Mouse (Mus musculus): ENCODE results near the gene Slc16a14. TPM values are rescaled to one million over a fixed set of nuclear protein-coding genes. Genes with fewer than 3 reads are reported as not detected.

Slc16a14 gene
- total and polyA plus RNA-seq, 2 experiments from 2014 or later = 16.2 to 20.3 TPM

DNA sequence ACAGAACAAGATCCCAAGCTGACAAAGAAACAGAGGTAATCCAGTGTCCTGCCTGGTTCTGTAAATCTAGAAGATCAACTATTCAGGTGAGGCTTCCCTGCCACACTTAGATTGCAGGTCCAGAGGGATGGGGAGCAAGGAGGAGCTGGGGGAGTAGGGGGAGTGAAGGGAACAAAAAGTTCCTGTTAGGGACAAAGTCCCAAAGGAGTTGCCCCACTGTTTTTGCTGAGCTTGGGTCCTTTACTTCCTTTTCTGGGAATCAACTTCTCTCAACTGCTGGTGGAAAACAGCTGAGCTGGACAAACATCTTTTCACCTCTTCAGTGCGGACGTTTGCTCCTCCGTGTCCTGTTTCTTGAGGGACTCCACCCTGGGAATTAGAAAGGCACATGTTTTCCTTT is 11.0 kb upstream of the Slc16a14 start:
- Histone ChIP-seq H3K9me3 (ENCODE audit: low read length) (no peaks in the 10 kb centered on the region; the same call in 1 of the 2 replicates), H3K36me3 (ENCODE audit: insufficient read depth, low read length) (no peaks in the 10 kb centered on the region), H3K4me2 (ENCODE audit: low read depth, low read length) (no peak overlapping the region), H3K27ac (no peak overlapping the region), H3K27me3 (ENCODE audit: insufficient read depth, low read length) (no peaks in the 10 kb centered on the region), H3K4me1 (ENCODE audit: insufficient read depth, low read length) (no peaks in the 10 kb centered on the region), H3K4me3 (ENCODE audit: low read length) (no peak overlapping the region), H3K9ac (replicated peaks; ENCODE audit: low read length) (no peak overlapping the region)
- DNase-seq (ENCODE audit: low spot score) (no peak), ATAC-seq (no peak)
- TF ChIP-seq CTCF (IDR thresholded peaks at IDR 0.05; ENCODE audit: low read depth) = no peak
- WGBS = 76% methylated on average over 3 of the region's 3 CpGs

DNA sequence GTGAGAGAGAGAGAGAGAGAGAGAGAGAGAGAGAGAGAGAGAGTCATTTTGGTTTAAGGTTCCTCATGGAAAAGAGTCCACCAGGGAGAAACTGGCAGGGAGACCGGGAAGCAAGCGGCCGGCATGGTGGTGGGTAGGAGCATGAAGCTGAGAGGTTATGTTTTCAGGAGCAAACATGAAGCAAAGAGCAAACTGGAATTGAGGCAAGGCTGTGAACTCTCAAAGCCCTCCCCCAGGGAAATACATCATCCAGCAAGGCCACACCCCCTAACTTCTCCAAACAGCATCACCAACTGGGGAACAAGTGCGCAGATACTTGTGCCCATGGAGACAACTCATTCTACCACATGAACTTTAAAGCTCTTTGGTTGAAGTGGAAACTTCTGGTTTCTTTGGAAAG is 8.6 kb upstream of the Slc16a14 start:
- no peak for DNase-seq (ENCODE audit: low spot score)
- Histone ChIP-seq H3K36me3 (ENCODE audit: insufficient read depth, low read length) (no peaks in the 10 kb centered on the region), H3K9me3 (ENCODE audit: low read length) (no peaks in the 10 kb centered on the region; the same call in 1 of the 2 replicates), H3K4me2 (ENCODE audit: low read depth, low read length) (no peak overlapping the region), H3K27me3 (ENCODE audit: insufficient read depth, low read length) (no peaks in the 10 kb centered on the region), H3K27ac (no peak overlapping the region), H3K4me1 (ENCODE audit: insufficient read depth, low read length) (no peaks in the 10 kb centered on the region), H3K9ac (replicated peaks; ENCODE audit: low read length) (no peak overlapping the region), H3K4me3 (ENCODE audit: low read length) (no peak overlapping the region)
- ATAC-seq = no peak
- no peak for TF ChIP-seq CTCF (IDR thresholded peaks at IDR 0.05; ENCODE audit: low read depth)
- WGBS = 88% methylated on average over 4 of the region's 4 CpGs

DNA sequence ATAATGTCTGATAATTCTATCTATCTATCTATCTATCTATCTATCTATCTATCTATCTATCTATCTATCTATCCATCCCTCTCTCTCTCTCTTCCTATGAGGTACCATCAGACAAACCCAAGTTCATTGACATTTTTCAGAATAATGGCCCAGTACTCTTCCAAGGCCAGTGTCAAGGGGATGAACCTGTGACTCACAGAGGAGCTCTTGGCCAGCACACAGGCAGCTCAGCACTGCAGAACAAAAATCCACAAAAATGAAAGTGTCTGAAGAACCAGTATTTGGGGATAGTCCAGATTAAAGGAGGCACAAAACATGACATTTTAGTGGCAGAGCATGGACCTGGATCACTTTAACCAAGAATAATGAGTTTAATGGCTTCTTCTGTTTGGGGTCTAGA is 7.7 kb upstream of the Slc16a14 start:
- DNase-seq (ENCODE audit: low spot score) (no peak), ATAC-seq (no peak)
- no peaks in the 10 kb centered on the region for H3K27me3 ChIP-seq (ENCODE audit: insufficient read depth, low read length)
- TF ChIP-seq CTCF (IDR thresholded peaks at IDR 0.05; ENCODE audit: low read depth) = no peak
- H3K27ac ChIP-seq = no peak overlapping the region
- H3K4me3 ChIP-seq (ENCODE audit: low read length) = no peak overlapping the region
- no peaks in the 10 kb centered on the region; the same call in 1 of the 2 replicates for H3K9me3 ChIP-seq (ENCODE audit: low read length)
- H3K36me3 ChIP-seq (ENCODE audit: insufficient read depth, low read length) = no peaks in the 10 kb centered on the region
- H3K4me2 ChIP-seq (ENCODE audit: low read depth, low read length) = no peak overlapping the region
- H3K4me1 ChIP-seq (ENCODE audit: insufficient read depth, low read length) = no peaks in the 10 kb centered on the region
- H3K9ac ChIP-seq (replicated peaks; ENCODE audit: low read length) = no peak overlapping the region

DNA sequence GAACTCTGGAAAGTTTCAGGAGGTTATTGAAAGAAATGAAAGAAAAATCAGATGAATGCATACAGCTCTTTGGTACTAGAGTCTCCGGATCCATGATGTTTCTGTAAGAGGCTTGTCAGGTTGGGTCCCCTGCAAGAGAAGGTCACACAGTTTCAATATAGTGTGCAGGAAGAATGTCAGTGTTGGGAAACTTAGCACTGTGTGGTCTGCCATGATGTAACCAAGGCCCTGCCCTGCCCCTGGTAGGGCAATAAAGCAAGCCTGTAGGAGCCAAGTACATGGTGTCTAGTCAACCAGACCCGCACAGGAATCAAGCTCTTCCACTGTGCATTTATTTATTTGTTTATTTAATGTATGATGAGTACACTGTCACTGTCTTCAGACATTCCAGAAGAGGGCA is 5.4 kb upstream of the Slc16a14 start:
- Histone ChIP-seq H3K27ac (no peak overlapping the region), H3K27me3 (ENCODE audit: insufficient read depth, low read length) (no peaks in the 10 kb centered on the region), H3K4me2 (ENCODE audit: low read depth, low read length) (no peak overlapping the region), H3K9ac (replicated peaks; ENCODE audit: low read length) (no peak overlapping the region), H3K36me3 (ENCODE audit: insufficient read depth, low read length) (no peaks in the 10 kb centered on the region), H3K4me3 (ENCODE audit: low read length) (no peak overlapping the region), H3K4me1 (ENCODE audit: insufficient read depth, low read length) (no peaks in the 10 kb centered on the region), H3K9me3 (ENCODE audit: low read length) (no peaks in the 10 kb centered on the region; the same call in 1 of the 2 replicates)
- 90% methylated on average over 2 of the region's 2 CpGs for WGBS
- no peak for ATAC-seq
- no peak for TF ChIP-seq CTCF (IDR thresholded peaks at IDR 0.05; ENCODE audit: low read depth)
- no peak for DNase-seq (ENCODE audit: low spot score)

DNA sequence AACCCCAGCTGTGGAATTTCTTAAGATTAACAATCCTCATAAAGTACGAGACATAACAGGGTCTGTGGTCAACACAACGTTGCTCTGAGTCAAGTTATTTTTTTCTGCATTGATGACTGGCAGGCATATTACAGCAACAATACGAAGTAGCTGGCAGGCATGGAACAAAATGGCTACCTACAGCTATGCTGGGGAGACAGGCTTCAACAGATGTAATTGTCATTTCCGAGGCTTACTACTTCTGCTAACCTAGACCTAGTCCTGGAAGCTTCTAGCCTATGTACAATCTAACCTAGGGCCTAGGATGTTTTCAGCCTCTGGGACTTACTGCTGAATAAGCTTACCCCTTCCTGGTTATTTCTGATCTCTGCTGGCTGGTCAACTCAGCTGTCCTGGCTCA is 4.5 kb upstream of the Slc16a14 start:
- Histone ChIP-seq H3K9ac (replicated peaks; ENCODE audit: low read length) (no peak overlapping the region), H3K9me3 (ENCODE audit: low read length) (no peaks in the 10 kb centered on the region; the same call in 1 of the 2 replicates), H3K27ac (no peak overlapping the region), H3K27me3 (ENCODE audit: insufficient read depth, low read length) (no peaks in the 10 kb centered on the region), H3K36me3 (ENCODE audit: insufficient read depth, low read length) (no peaks in the 10 kb centered on the region), H3K4me2 (ENCODE audit: low read depth, low read length) (no peak overlapping the region), H3K4me1 (ENCODE audit: insufficient read depth, low read length) (no peaks in the 10 kb centered on the region), H3K4me3 (ENCODE audit: low read length) (no peak overlapping the region)
- 85% methylated on average over 4 of the region's 4 CpGs for WGBS
- DNase-seq (ENCODE audit: low spot score) = no peak
- ATAC-seq = no peak
- no peak for TF ChIP-seq CTCF (IDR thresholded peaks at IDR 0.05; ENCODE audit: low read depth)

DNA sequence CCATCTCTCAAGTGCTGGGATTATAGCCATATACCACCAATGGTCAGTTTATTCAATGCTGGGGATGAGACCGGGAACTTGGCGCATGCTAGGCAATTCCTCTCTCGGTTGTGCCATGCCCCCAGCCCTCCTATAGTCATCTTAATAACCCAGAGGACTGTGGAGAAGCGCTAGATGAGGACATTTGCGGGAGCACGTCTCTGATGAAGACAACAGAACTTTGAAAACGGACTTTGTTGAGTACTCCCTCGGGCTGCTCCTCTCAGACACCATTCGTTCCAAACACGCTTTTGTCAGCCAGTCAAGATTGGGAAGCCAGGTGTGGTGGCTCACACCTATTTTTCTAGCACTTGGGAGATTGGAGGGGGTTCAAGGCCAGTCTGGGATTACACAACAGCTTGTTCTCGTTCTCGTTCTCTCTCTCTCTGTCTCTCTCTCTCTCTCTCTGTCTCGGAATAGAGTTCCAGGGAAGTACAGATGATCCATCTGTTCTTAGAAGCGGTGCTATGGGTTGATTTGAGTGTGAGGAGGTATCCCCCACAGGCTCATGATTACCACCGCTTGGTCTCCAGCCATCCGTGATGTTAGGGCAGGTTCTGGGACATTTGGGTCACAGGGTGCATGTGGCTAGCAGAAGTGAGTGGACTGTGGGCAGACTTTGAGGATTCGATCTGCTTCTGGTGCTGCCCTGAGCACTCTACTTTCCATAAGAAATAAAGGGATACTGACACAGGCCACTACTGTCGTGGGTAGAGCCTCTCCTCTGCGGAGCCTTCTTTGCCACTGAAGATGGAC is 2.0 kb upstream of the Slc16a14 start:
- Histone ChIP-seq H3K27me3 (ENCODE audit: insufficient read depth, low read length) (no peaks in the 10 kb centered on the region), H3K9ac (replicated peaks; ENCODE audit: low read length) (no peak overlapping the region), H3K9me3 (ENCODE audit: low read length) (no peaks in the 10 kb centered on the region), H3K4me1 (ENCODE audit: insufficient read depth, low read length) (no peaks in the 10 kb centered on the region), H3K4me3 (ENCODE audit: low read length) (no peak overlapping the region), H3K27ac (no peak overlapping the region), H3K36me3 (ENCODE audit: insufficient read depth, low read length) (no peaks in the 10 kb centered on the region), H3K4me2 (ENCODE audit: low read depth, low read length) (no peak overlapping the region)
- ATAC-seq = no peak
- no peak for DNase-seq (ENCODE audit: low spot score)
- TF ChIP-seq CTCF (IDR thresholded peaks at IDR 0.05; ENCODE audit: low read depth) = no peak
- WGBS = 89% methylated on average over 19 of the region's 19 CpGs

DNA sequence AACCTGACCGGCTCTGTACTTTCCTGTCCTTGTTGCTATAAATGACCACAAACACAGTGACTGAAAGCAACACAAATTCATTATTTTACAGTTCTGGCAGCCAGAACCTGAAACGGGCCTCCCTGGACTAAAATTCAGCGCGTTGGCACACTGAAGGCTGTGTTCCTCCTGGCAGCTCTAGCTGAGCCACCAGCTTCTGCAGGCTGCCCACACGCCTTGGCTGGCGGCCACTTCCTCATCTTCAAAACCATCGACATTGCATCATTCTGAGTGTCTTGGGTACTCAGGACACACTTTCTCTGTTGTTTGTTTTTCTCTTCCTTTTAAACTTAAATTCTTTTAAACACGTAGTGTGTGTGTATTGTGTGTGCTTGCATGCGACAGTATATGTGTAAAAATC is 734 bp upstream of the Slc16a14 start:
- Histone ChIP-seq H3K4me3 (ENCODE audit: low read length) (peak overlapping the region; percentile 47), H3K4me1 (ENCODE audit: insufficient read depth, low read length) (no peaks in the 10 kb centered on the region), H3K36me3 (ENCODE audit: insufficient read depth, low read length) (no peaks in the 10 kb centered on the region), H3K9me3 (ENCODE audit: low read length) (no peaks in the 10 kb centered on the region), H3K27ac (peak overlapping the region; percentile 95; the same call in 1 of the 2 replicates), H3K27me3 (ENCODE audit: insufficient read depth, low read length) (no peaks in the 10 kb centered on the region), H3K4me2 (ENCODE audit: low read depth, low read length) (peak overlapping the region; percentile 65), H3K9ac (replicated peaks; ENCODE audit: low read length) (no peak overlapping the region)
- ATAC-seq (no peak), DNase-seq (ENCODE audit: low spot score) (peak; percentile 69)
- TF ChIP-seq CTCF (IDR thresholded peaks at IDR 0.05; ENCODE audit: low read depth) = no peak
- WGBS = 38% methylated on average over 9 of the region's 9 CpGs

Data from hindbrain, postnatal 0 days (tissue).